8 mouse cellular contexts compared by ENCODE assay signal in genomic region chr10:93123957-93124613, GRCm38 (mm10). TPM values are rescaled to one million over a fixed set of nuclear protein-coding genes. Genes with fewer than 3 reads are reported as not detected.
DNase-seq lines count a peak whose midpoint lies in the region; ATAC-seq and TF ChIP-seq lines count a peak whose summit lies in the region.

No protein-coding gene starts in this region.

- TF ChIP-seq POLR2A in limb, embryonic 14.5 days (IDR thresholded peaks at IDR 0.05; ENCODE audit: borderline replicate concordance, extremely low read depth, insufficient read depth, insufficient read length) = no peak

- WGBS in embryonic facial prominence, embryonic 10.5 days = 66% methylated on average over 12 of the region's 12 CpGs
- 45% methylated on average over 12 of the region's 12 CpGs for WGBS in heart, postnatal 0 days
- 51% methylated on average over 12 of the region's 12 CpGs for WGBS in limb, embryonic 14.5 days
- WGBS in forebrain, embryonic 12.5 days = 85% methylated on average over 12 of the region's 12 CpGs

- H3K4me2 ChIP-seq in heart, postnatal 0 days (ENCODE audit: low read depth, low read length) = peak overlapping the region; percentile 47
- H3K4me2 ChIP-seq in limb, embryonic 14.5 days (replicated peaks; ENCODE audit: low read depth, low read length, severe bottlenecking) = peak overlapping the region; percentile 1; the same call in 1 of the 2 replicates
- H3K4me2 ChIP-seq in forebrain, embryonic 12.5 days = no peak overlapping the region

- H3K9ac ChIP-seq in heart, postnatal 0 days (replicated peaks; ENCODE audit: low read depth, low read length) = peak overlapping the region; percentile 20; the same call in 1 of the 2 replicates
- no peak overlapping the region for H3K9ac ChIP-seq in limb, embryonic 14.5 days (ENCODE audit: low read depth, low read length, severe bottlenecking)
- no peak overlapping the region for H3K9ac ChIP-seq in forebrain, embryonic 12.5 days

- peak; percentile 96 for TF ChIP-seq EP300 in heart, postnatal 0 days (IDR thresholded peaks at IDR 0.05; ENCODE audit: low read depth)

- H3K4me3 ChIP-seq in embryonic facial prominence, embryonic 10.5 days = no peak overlapping the region
- H3K4me3 ChIP-seq in heart, postnatal 0 days (ENCODE audit: low read depth, low read length) = peak overlapping the region; percentile 27
- no peak overlapping the region for H3K4me3 ChIP-seq in limb, embryonic 14.5 days (replicated peaks; ENCODE audit: low read length)
- H3K4me3 ChIP-seq in forebrain, embryonic 12.5 days (replicated peaks) = no peak overlapping the region

- H3K4me1 ChIP-seq in embryonic facial prominence, embryonic 10.5 days = peaks cover 7% of the 10 kb centered on the region; the same call in 1 of the 2 replicates
- H3K4me1 ChIP-seq in heart, postnatal 0 days (ENCODE audit: control insufficient read depth, insufficient read depth) = no peaks in the 10 kb centered on the region
- H3K4me1 ChIP-seq in limb, embryonic 14.5 days (ENCODE audit: control insufficient read depth, insufficient read depth, low read length) = peaks cover 6% of the 10 kb centered on the region; the same call in 1 of the 2 replicates
- peaks cover 6% of the 10 kb centered on the region; the same call in 1 of the 2 replicates for H3K4me1 ChIP-seq in forebrain, embryonic 12.5 days

- ATAC-seq in heart, postnatal 0 days (ENCODE audit: insufficient read depth, low read depth) = peak; percentile 86
- peak; percentile 60; the same call in 1 of the 2 replicates for ATAC-seq in limb, embryonic 14.5 days (ENCODE audit: low FRiP score, low read depth)
- peak; percentile 94 for ATAC-seq in monocyte, adult 5-6 weeks (replicated peaks; ENCODE audit: insufficient number of reproducible peaks, low FRiP score, low TSS enrichment, poor library complexity, severe bottlenecking)
- no peak for ATAC-seq in forebrain, embryonic 12.5 days (ENCODE audit: low FRiP score)

- peak overlapping the region; percentile 30 for H3K27ac ChIP-seq in embryonic facial prominence, embryonic 10.5 days (replicated peaks)
- peak overlapping the region; percentile 86 for H3K27ac ChIP-seq in heart, postnatal 0 days (ENCODE audit: low read depth)
- peak overlapping the region; percentile 52; the same call in 1 of the 2 replicates for H3K27ac ChIP-seq in limb, embryonic 14.5 days (replicated peaks; ENCODE audit: low read depth, low read length)
- no peak overlapping the region for H3K27ac ChIP-seq in forebrain, embryonic 12.5 days

- peak; percentile 26 for DNase-seq in right cerebral cortex, postnatal 25 days
- no peak for DNase-seq in right cerebral cortex, adult 2 months (ENCODE audit: low spot score in 2 of 2)
- DNase-seq in embryonic facial prominence, embryonic 10.5 days (ENCODE audit: low spot score) = peak; percentile 28
- DNase-seq in heart, postnatal 0 days (ENCODE audit: low spot score) = peak; percentile 76
- DNase-seq in limb, embryonic 14.5 days (ENCODE audit: low spot score) = peak; percentile 75
- no peak for DNase-seq in retina, postnatal 1 day

- TF ChIP-seq CTCF in heart, postnatal 0 days (IDR thresholded peaks at IDR 0.05; ENCODE audit: low read depth) = no peak

- no peaks in the 10 kb centered on the region for H3K9me3 ChIP-seq in embryonic facial prominence, embryonic 10.5 days
- H3K9me3 ChIP-seq in heart, postnatal 0 days (replicated peaks; ENCODE audit: control insufficient read depth, low read length) = no peaks in the 10 kb centered on the region
- H3K9me3 ChIP-seq in limb, embryonic 14.5 days (ENCODE audit: control insufficient read depth, low read length) = no peaks in the 10 kb centered on the region
- no peaks in the 10 kb centered on the region for H3K9me3 ChIP-seq in forebrain, embryonic 12.5 days

- no peaks in the 10 kb centered on the region for H3K27me3 ChIP-seq in embryonic facial prominence, embryonic 10.5 days (replicated peaks; ENCODE audit: low read depth, poor library complexity, severe bottlenecking)
- H3K27me3 ChIP-seq in heart, postnatal 0 days (ENCODE audit: control insufficient read depth, insufficient read depth, low read length) = no peaks in the 10 kb centered on the region
- H3K27me3 ChIP-seq in limb, embryonic 14.5 days (ENCODE audit: control insufficient read depth, insufficient read depth, low read length) = no peaks in the 10 kb centered on the region
- H3K27me3 ChIP-seq in forebrain, embryonic 12.5 days = no peaks in the 10 kb centered on the region

- no peaks in the 10 kb centered on the region for H3K36me3 ChIP-seq in embryonic facial prominence, embryonic 10.5 days (replicated peaks)
- H3K36me3 ChIP-seq in heart, postnatal 0 days (replicated peaks; ENCODE audit: control insufficient read depth, insufficient read depth, low read length) = no peaks in the 10 kb centered on the region
- H3K36me3 ChIP-seq in limb, embryonic 14.5 days (ENCODE audit: control insufficient read depth, insufficient read depth, low read length) = no peaks in the 10 kb centered on the region
- no peaks in the 10 kb centered on the region for H3K36me3 ChIP-seq in forebrain, embryonic 12.5 days (replicated peaks)

RNA-seq across cellular contexts. Expression of gene Cdk17, which starts 36.6 kb away (rescaled TPM):
- 18.1 and 19.0 TPM in 2 replicates for polyA plus RNA-seq in embryonic facial prominence, embryonic 10.5 days (2016; fragmentation: Nextera tagmentation; extraction: Ambion mirVana)
- 40.2 and 41.2 TPM in 2 replicates for total RNA-seq in heart, postnatal 0 days (2014; rRNA removed; ENCODE audit: low replicate concordance)
- 11.9 and 12.3 TPM in 2 replicates for polyA plus RNA-seq in heart, postnatal 0 days (2015; fragmentation: Nextera tagmentation; extraction: Ambion mirVana)
- polyA plus RNA-seq in limb, embryonic 14.5 days (2012; rRNA removed) = 25.9 and 28.0 TPM in 2 replicates
- 23.6 and 24.7 TPM in 2 replicates for polyA plus RNA-seq in limb, embryonic 14.5 days (2014; fragmentation: Nextera tagmentation; extraction: Ambion mirVana)
- total RNA-seq in monocyte, adult 5-6 weeks (2017) = 89.7 to 130 TPM (median 103 TPM) in 3 replicates
- polyA plus RNA-seq in forebrain, embryonic 12.5 days (2016; fragmentation: Nextera tagmentation; extraction: Ambion mirVana) = 44.6 and 45.7 TPM in 2 replicates

RNA-seq across cellular contexts. Expression of gene Cfap54, which starts 42.7 kb away (rescaled TPM):
- polyA plus RNA-seq in embryonic facial prominence, embryonic 10.5 days (2016; fragmentation: Nextera tagmentation; extraction: Ambion mirVana) = 0.36 and 0.42 TPM in 2 replicates
- total RNA-seq in heart, postnatal 0 days (2014; rRNA removed; ENCODE audit: low replicate concordance) = under 0.01 TPM in 1 of 2 replicates, not detected in the other
- 0.22 and 0.49 TPM in 2 replicates for polyA plus RNA-seq in heart, postnatal 0 days (2015; fragmentation: Nextera tagmentation; extraction: Ambion mirVana)
- polyA plus RNA-seq in limb, embryonic 14.5 days (2012; rRNA removed) = 0.35 TPM in 2 replicates
- 0.23 and 0.25 TPM in 2 replicates for polyA plus RNA-seq in limb, embryonic 14.5 days (2014; fragmentation: Nextera tagmentation; extraction: Ambion mirVana)
- 0.32 to 1.0 TPM (median 0.58 TPM) in 3 replicates for total RNA-seq in monocyte, adult 5-6 weeks (2017)
- 1.3 and 1.5 TPM in 2 replicates for polyA plus RNA-seq in forebrain, embryonic 12.5 days (2016; fragmentation: Nextera tagmentation; extraction: Ambion mirVana)

Comparison
In these comparisons a context has a peak if more than half of its experiments do, and no peak if none do; other contexts are left out.
1. DNase-seq: peak in right cerebral cortex, postnatal 25 days (single experiment), embryonic facial prominence, embryonic 10.5 days (single experiment), heart, postnatal 0 days (single experiment) and limb, embryonic 14.5 days (single experiment); none in right cerebral cortex, adult 2 months (0 of 2) and retina, postnatal 1 day (single experiment).